Mouse (Mus musculus) left cerebral cortex, adult 8-10 months (tissue): ENCODE measurements around the gene Zdhhc4. TPM values are rescaled to one million over a fixed set of nuclear protein-coding genes. Genes with fewer than 3 reads are reported as not detected.

Source experiments
- DNase-seq, 2 experiments: peaks; one replicate each; pipeline ENCODE4 v3.0.0; 2022; ENCODE audit warnings: low spot score in 2 of 2
- total RNA-seq, 4 experiments: library from RNA; stranded (reverse); gene quantifications; 2 replicates each; pipeline ENCODE4 v1.2.4; 2022

The Zdhhc4 gene
- total RNA-seq, 4 experiments from 2014 or later, result 43.1 to 44.4 (median 44.0) TPM

- peak; percentile 51 to 74 for DNase-seq
These were observed 4.8 kb upstream of the Zdhhc4 start for GRCm38 (mm10) chr5:143333872-143334271.

GRCm38 (mm10) chr5:143317288-143317610 is 11.8 kb downstream of the Zdhhc4 start:
- no peak for DNase-seq

- no peak for DNase-seq
These were observed 12.3 kb downstream of the Zdhhc4 start for GRCm38 (mm10) chr5:143316605-143317287.

- no peak for DNase-seq
These were observed 13.6 kb downstream of the Zdhhc4 start for GRCm38 (mm10) chr5:143315514-143315888.

- DNase-seq, result peak; percentile 71 to 84
These were observed 14.1 kb downstream of the Zdhhc4 start, which contains the start of gene E130309D02Rik for GRCm38 (mm10) chr5:143314730-143315513. E130309D02Rik (minus strand) TSS chr5:143315360.

GRCm38 (mm10) chr5:143314183-143314729 is 14.8 kb downstream of the Zdhhc4 start:
- no peak for DNase-seq

GRCm38 (mm10) chr5:143311886-143312285 is 17.2 kb downstream of the Zdhhc4 start:
- DNase-seq, result peak; percentile 33 to 73

GRCm38 (mm10) chr5:143309916-143310315 is 19.1 kb downstream of the Zdhhc4 start:
- DNase-seq, result no peak

GRCm38 (mm10) chr5:143308825-143309224 is 20.2 kb downstream of the Zdhhc4 start:
- DNase-seq, result no peak

GRCm38 (mm10) chr5:143304251-143304650 is 24.8 kb downstream of the Zdhhc4 start:
- DNase-seq, result no peak

- no peak for DNase-seq
These were observed 27.8 kb downstream of the Zdhhc4 start for GRCm38 (mm10) chr5:143301296-143301695.

GRCm38 (mm10) chr5:143299686-143300085 is 29.4 kb downstream of the Zdhhc4 start:
- peak in 1 of 2 experiments; percentile 49 for DNase-seq

- DNase-seq, result no peak
These were observed 30.7 kb downstream of the Zdhhc4 start for GRCm38 (mm10) chr5:143298391-143298790.

- DNase-seq, result no peak
These were observed 31.1 kb downstream of the Zdhhc4 start for GRCm38 (mm10) chr5:143297986-143298385.

- no peak for DNase-seq
These were observed 33.7 kb downstream of the Zdhhc4 start for GRCm38 (mm10) chr5:143295330-143295729.

- DNase-seq, result no peak
These were observed 34.2 kb downstream of the Zdhhc4 start for GRCm38 (mm10) chr5:143294862-143295261.

- no peak for DNase-seq
These were observed 35.7 kb downstream of the Zdhhc4 start, which contains the start of gene Zfp853 for GRCm38 (mm10) chr5:143293404-143293803. Zfp853 (minus strand) TSS chr5:143293623.

GRCm38 (mm10) chr5:143292879-143293278 is 36.2 kb downstream of the Zdhhc4 start:
- DNase-seq, result no peak

- DNase-seq, result no peak
These were observed 39.8 kb downstream of the Zdhhc4 start for GRCm38 (mm10) chr5:143289299-143289698.

- DNase-seq, result no peak
These were observed 40.6 kb downstream of the Zdhhc4 start for GRCm38 (mm10) chr5:143288378-143288911.

GRCm38 (mm10) chr5:143287774-143288328 is 41.2 kb downstream of the Zdhhc4 start:
- no peak for DNase-seq

- DNase-seq, result no peak
These were observed 44.3 kb downstream of the Zdhhc4 start for GRCm38 (mm10) chr5:143284762-143285161.
